Mouse (Mus musculus) neutrophil, adult 5-6 weeks (primary cell): ENCODE measurements at regions not wholly inside any gene's neighbourhood (a gene's known extent, or its start where the extent isn't known, plus 50 kb on each side); places are given as distances from the start of the nearest gene placed in this dataset.

Source experiments
- ATAC-seq: fragments of 151-379, 151-347 bp; 2 replicates; pipeline ENCODE4 v1.8.0; 2017; ENCODE audit warnings: mild to moderate bottlenecking, moderate TSS enrichment; ENCODE audit not compliant: insufficient number of reproducible peaks, poor library complexity, low FRiP score, severe bottlenecking; ENCODE audit errors: extremely low read depth

- ATAC-seq = no peak
Measured at GRCm38 (mm10) chr8:82477426-82477769, 74.4 kb upstream of the Il15 start.

- no peak for ATAC-seq
Measured at GRCm38 (mm10) chr8:82476708-82477425, 73.8 kb upstream of the Il15 start.

- no peak for ATAC-seq
Measured at GRCm38 (mm10) chr8:82473266-82473665, 70.2 kb upstream of the Il15 start.

- no peak for ATAC-seq
Measured at GRCm38 (mm10) chr8:82471825-82472224, 68.8 kb upstream of the Il15 start.

- no peak for ATAC-seq
Measured at GRCm38 (mm10) chr8:82469824-82470223, 66.8 kb upstream of the Il15 start.

- no peak for ATAC-seq
Measured at GRCm38 (mm10) chr8:82462841-82463240, 59.8 kb upstream of the Il15 start.

GRCm38 (mm10) chr8:82459007-82459406 lies 56.0 kb upstream of the Il15 start:
- ATAC-seq = no peak

- ATAC-seq = no peak
Measured at GRCm38 (mm10) chr8:82454056-82454455, 51.0 kb upstream of the Il15 start.
